Mouse (Mus musculus): ENCODE measurements at regions not wholly inside any gene's neighbourhood (a gene's known extent, or its start where the extent isn't known, plus 50 kb on each side); places are given as distances from the start of the nearest gene placed in this dataset.

GRCm38 (mm10) chr12:45745697-45746096 lies 671.2 kb upstream of the Stxbp6 start:
- Histone ChIP-seq H3K9me3 (no peaks in the 10 kb centered on the region), H3K27ac (no peak overlapping the region), H3K27me3 (ENCODE audit: insufficient read depth, poor library complexity, severe bottlenecking) (no peaks in the 10 kb centered on the region), H3K4me1 (no peaks in the 10 kb centered on the region), H3K36me3 (no peaks in the 10 kb centered on the region), H3K4me3 (no peak overlapping the region)
- WGBS, result 55% methylated on average over 2 of the region's 2 CpGs
- DNase-seq (ENCODE audit: low spot score), result no peak

DNA sequence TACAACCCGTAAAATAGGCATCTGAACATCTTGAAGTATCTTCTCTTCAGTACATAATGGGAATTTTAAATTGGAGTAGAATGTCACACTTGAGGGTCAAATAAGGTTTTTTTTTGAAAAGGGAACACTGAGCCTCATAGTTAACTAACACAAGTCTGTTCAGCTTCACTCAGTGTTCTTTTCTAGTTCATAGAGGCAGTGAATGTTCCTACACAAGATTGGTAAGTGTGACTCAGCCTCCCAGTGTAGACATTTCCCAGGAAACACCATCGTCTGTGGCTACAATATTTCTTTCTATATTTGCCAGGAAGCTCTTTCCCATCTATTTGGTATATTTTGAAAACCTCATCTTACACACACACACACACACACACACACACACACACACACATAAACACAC lies 670.1 kb upstream of the Stxbp6 start:
- DNase-seq (ENCODE audit: low spot score), result no peak
- Histone ChIP-seq H3K4me1 (no peaks in the 10 kb centered on the region), H3K4me3 (no peak overlapping the region), H3K36me3 (no peaks in the 10 kb centered on the region), H3K27ac (no peak overlapping the region), H3K27me3 (ENCODE audit: insufficient read depth, poor library complexity, severe bottlenecking) (no peaks in the 10 kb centered on the region), H3K9me3 (no peaks in the 10 kb centered on the region)
- WGBS, result 77% methylated on average over 2 of the region's 2 CpGs

DNA sequence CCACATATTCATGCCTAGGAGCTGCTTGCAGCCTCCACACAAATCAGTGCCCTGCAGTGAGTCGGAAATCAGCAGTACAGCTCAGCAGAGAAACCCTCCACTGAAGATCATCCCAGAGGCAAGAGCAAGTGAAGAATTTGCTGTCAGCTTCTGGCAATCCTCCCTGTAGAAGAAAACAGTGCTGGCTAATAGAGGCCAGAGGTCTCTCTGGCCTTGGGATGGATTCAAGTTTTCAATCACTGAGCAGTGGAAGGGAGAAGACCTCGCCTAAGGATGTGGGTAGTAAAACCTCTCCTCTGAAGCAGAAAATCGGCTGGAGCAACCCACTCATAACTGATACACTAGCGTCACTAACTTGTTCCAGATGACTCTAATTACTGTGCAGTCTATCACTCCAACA lies 659.2 kb upstream of the Stxbp6 start:
- no peak for DNase-seq (ENCODE audit: low spot score)
- H3K4me1 ChIP-seq, result no peaks in the 10 kb centered on the region
- H3K9me3 ChIP-seq, result no peaks in the 10 kb centered on the region
- H3K36me3 ChIP-seq, result no peaks in the 10 kb centered on the region
- 69% methylated on average over 4 of the region's 4 CpGs for WGBS
- H3K27ac ChIP-seq, result no peak overlapping the region
- H3K27me3 ChIP-seq (ENCODE audit: insufficient read depth, poor library complexity, severe bottlenecking), result no peaks in the 10 kb centered on the region
- no peak overlapping the region for H3K4me3 ChIP-seq

DNA sequence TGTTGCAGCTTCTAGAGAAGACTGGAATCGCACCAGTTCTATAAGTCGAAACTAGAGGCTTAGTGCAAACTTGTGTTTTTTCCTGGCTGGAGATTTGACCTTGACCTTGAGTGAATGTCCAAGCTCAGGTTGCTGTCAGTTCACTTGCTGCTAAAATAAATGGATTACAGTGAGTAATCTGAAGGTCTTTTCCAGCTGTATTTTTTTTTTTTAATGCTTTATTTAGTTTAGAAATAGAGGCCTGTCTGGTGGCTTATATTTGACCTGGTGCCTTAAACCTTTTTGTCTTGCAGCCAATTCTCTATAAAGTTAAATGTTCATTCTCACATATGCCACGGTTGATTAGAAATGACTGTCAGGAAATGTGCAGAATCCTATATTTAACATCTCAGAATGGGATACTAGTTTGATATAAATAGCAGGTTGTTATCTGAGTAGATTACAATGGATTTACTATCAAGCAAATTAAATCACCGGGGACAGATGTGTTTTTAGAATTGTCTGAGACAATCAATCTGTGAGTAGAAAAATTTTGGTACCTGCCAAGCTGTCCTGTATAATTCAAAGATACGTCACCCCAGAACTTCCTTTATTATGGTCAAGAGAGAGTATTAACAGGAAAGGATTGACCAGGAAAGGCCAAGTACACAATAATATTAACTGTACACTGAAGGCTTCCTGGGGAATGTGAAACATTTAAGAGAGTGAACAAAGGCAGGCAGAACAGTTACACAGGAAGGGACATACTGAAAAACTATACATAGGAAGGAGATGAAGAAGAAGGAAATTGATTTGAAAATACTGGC lies 650.3 kb upstream of the Stxbp6 start:
- 81% methylated on average over 5 of the region's 5 CpGs for WGBS
- Histone ChIP-seq H3K27ac (no peak overlapping the region), H3K27me3 (ENCODE audit: insufficient read depth, poor library complexity, severe bottlenecking) (no peaks in the 10 kb centered on the region), H3K4me1 (no peaks in the 10 kb centered on the region), H3K4me3 (no peak overlapping the region), H3K9me3 (no peaks in the 10 kb centered on the region), H3K36me3 (no peaks in the 10 kb centered on the region)
- DNase-seq (ENCODE audit: low spot score), result no peak

DNA sequence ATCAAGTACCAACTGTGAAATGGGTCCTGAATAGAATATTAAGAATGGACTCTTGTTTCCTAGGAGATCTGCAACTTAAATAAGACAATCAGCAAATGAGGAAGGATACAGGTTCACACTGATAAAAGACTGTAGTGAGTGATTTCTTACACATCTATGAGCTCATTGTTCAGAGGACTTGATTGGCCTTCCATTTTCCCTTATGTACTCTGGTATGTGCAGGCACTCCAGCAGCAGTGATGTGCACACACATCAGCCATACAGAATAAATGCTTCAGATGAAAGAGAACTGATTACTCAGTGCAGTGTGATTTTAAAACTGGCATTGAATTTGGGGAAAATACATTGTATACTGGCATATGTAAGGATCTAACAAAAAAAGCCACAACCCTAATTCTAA lies 636.8 kb upstream of the Stxbp6 start:
- H3K36me3 ChIP-seq, result no peaks in the 10 kb centered on the region
- no peaks in the 10 kb centered on the region for H3K9me3 ChIP-seq
- H3K27ac ChIP-seq, result no peak overlapping the region
- no peak overlapping the region for H3K4me3 ChIP-seq
- no peak for DNase-seq (ENCODE audit: low spot score)
- no peaks in the 10 kb centered on the region for H3K27me3 ChIP-seq (ENCODE audit: insufficient read depth, poor library complexity, severe bottlenecking)
- no peaks in the 10 kb centered on the region for H3K4me1 ChIP-seq

DNA sequence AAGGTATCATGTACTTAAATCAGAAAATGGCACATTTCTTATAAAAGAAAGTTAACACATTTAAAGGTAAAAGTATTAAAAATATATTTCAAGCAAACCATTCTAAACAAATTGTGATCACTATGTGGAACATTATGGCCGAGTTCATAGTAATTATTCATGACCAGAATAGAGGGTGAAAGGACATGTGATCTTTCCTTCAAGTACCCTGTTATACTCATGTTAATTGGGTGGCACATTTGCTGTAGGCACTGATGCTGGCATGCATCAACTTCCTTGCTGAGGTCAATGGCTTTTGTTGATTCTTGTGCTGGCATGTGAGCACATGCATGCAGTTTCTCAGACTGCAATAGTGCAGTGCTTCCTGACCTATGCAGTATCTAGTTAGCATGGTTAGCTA lies 636.3 kb upstream of the Stxbp6 start:
- Histone ChIP-seq H3K27ac (no peak overlapping the region), H3K9me3 (no peaks in the 10 kb centered on the region), H3K4me1 (no peaks in the 10 kb centered on the region), H3K27me3 (ENCODE audit: insufficient read depth, poor library complexity, severe bottlenecking) (no peaks in the 10 kb centered on the region), H3K36me3 (no peaks in the 10 kb centered on the region), H3K4me3 (no peak overlapping the region)
- 72% methylated on average over 1 of the region's 1 CpGs for WGBS
- DNase-seq (ENCODE audit: low spot score), result no peak

- 76% methylated on average over 1 of the region's 1 CpGs for WGBS
- Histone ChIP-seq H3K27me3 (ENCODE audit: insufficient read depth, poor library complexity, severe bottlenecking) (no peaks in the 10 kb centered on the region), H3K9me3 (no peaks in the 10 kb centered on the region), H3K27ac (no peak overlapping the region), H3K36me3 (no peaks in the 10 kb centered on the region), H3K4me1 (no peaks in the 10 kb centered on the region), H3K4me3 (no peak overlapping the region)
- no peak for DNase-seq (ENCODE audit: low spot score)
These were observed 614.8 kb upstream of the Stxbp6 start for GRCm38 (mm10) chr12:45689291-45689690.

- no peak for DNase-seq (ENCODE audit: low spot score)
- no peaks in the 10 kb centered on the region for H3K9me3 ChIP-seq
- no peaks in the 10 kb centered on the region for H3K36me3 ChIP-seq
- H3K27ac ChIP-seq, result no peak overlapping the region
- no peaks in the 10 kb centered on the region for H3K27me3 ChIP-seq (ENCODE audit: insufficient read depth, poor library complexity, severe bottlenecking)
- H3K4me3 ChIP-seq, result no peak overlapping the region
- H3K4me1 ChIP-seq, result no peaks in the 10 kb centered on the region
These were observed 612.3 kb upstream of the Stxbp6 start for GRCm38 (mm10) chr12:45686765-45687164.

DNA sequence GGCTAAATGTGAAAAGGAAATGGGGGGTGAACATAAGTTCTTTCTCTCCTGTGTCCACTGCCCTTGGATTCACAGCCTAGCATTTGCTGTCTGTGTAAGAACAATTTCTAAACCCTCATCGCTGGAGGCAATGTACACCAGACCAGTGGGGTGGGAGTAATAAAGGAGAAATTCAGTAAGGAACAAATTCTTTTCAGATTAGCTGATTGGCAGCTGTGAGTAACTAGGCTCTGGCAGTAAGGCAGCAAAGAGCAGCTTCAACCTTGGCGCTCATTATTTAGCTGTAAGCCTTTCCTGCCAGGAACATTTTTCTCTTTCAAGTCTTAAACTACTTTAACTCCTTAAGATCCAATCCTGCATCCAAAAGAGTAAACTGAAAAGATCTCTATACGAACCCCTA lies 597.9 kb upstream of the Stxbp6 start:
- H3K27me3 ChIP-seq (ENCODE audit: insufficient read depth, poor library complexity, severe bottlenecking), result no peaks in the 10 kb centered on the region
- no peaks in the 10 kb centered on the region for H3K36me3 ChIP-seq
- no peak overlapping the region for H3K27ac ChIP-seq
- peaks cover 4% of the 10 kb centered on the region; the same call in 1 of the 2 replicates for H3K4me1 ChIP-seq
- no peaks in the 10 kb centered on the region for H3K9me3 ChIP-seq
- WGBS, result 57% methylated on average over 3 of the region's 3 CpGs
- no peak overlapping the region for H3K4me3 ChIP-seq
- DNase-seq (ENCODE audit: low spot score), result no peak

DNA sequence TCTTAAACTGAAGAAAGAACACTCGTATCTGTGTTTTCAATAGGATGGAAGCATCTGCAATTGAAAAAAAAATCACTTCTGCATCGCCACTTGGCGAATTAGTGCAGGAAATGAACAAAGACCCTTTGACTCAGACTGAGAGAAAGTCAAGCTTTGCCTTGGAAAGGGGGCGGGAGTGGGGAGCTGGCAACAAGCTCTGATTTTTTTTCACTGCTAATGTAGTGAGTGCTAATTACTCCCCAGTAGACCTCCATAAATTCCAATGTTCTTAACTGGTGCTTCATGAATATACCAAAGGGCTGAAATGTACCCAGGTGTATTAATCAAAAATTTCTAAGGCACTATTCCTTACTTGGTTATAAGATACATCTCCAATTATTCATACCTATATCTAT lies 597.0 kb upstream of the Stxbp6 start:
- no peaks in the 10 kb centered on the region for H3K27me3 ChIP-seq (ENCODE audit: insufficient read depth, poor library complexity, severe bottlenecking)
- no peaks in the 10 kb centered on the region for H3K9me3 ChIP-seq
- H3K36me3 ChIP-seq, result no peaks in the 10 kb centered on the region
- no peak overlapping the region for H3K4me3 ChIP-seq
- no peak for DNase-seq (ENCODE audit: low spot score)
- no peak overlapping the region for H3K27ac ChIP-seq
- WGBS, result 73% methylated on average over 4 of the region's 4 CpGs
- peaks cover 4% of the 10 kb centered on the region; the same call in 1 of the 2 replicates for H3K4me1 ChIP-seq

DNA sequence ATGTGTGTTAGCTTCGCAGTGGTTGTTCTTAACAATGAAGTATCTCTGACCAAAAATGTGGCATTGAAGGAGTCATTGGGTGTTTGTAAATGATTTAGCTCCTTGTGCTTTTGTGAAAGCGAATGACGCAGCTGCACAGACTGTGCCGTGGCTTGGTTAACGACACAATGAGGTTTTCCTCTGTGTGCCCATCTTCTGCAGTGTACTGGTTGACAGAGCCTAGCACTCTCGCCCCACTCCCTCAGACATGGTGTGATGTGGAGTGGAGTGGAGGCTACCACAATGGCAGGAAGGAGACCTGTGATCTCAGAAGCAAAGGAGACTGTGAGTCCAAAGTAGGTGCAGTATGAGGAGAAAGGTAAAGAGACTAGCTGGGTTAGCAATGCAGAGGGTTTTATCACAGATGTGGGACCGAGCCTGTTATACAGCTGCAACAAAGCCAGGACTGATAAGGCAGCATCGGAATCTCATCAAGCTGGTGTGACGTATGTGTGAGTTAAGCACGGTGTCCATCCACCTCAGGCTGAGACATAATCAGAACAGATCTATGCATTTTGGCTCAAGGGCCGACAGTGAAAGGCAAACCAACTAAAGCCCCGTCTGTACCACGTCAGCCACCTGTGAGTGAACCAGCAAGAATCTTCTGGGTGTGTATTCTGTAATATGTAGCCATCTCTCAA lies 596.5 kb upstream of the Stxbp6 start:
- no peaks in the 10 kb centered on the region for H3K9me3 ChIP-seq
- WGBS, result 67% methylated on average over 13 of the region's 13 CpGs
- peaks cover 4% of the 10 kb centered on the region; the same call in 1 of the 2 replicates for H3K4me1 ChIP-seq
- no peaks in the 10 kb centered on the region for H3K27me3 ChIP-seq (ENCODE audit: insufficient read depth, poor library complexity, severe bottlenecking)
- DNase-seq (ENCODE audit: low spot score), result no peak
- no peaks in the 10 kb centered on the region for H3K36me3 ChIP-seq
- H3K27ac ChIP-seq, result no peak overlapping the region
- no peak overlapping the region for H3K4me3 ChIP-seq

DNA sequence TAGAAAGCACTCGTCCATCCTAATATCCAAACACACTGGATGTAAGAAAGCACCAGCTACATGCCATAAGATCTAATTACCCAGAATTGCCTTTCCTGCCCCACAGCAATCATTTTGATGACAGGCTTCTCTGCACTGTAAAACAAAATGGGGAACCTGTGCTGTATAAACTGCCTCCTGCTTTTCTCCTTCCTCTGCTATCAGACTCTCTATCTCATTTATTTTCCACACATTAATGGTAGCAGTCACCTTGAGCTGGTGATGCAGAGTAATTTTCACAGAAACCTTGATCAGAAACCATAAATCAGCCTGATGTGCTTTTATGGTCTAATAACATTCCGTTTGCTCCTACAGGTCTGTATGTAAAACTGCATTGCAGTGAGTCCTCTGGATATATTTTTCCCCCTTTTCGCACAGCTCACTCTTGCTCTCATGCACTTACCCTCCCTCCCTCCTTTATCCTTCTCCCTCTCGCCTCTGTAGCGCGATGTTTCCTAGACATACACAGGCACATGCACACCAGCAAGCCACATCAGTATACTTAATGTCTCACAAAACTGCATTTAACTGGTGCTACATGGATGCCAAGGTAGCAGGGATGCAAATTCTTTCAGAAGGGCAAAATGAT lies 595.9 kb upstream of the Stxbp6 start:
- DNase-seq (ENCODE audit: low spot score), result no peak
- no peaks in the 10 kb centered on the region for H3K9me3 ChIP-seq
- H3K27ac ChIP-seq, result no peak overlapping the region
- H3K4me3 ChIP-seq, result no peak overlapping the region
- H3K4me1 ChIP-seq, result peaks cover 4% of the 10 kb centered on the region; the same call in 1 of the 2 replicates
- H3K36me3 ChIP-seq, result no peaks in the 10 kb centered on the region
- 76% methylated on average over 6 of the region's 6 CpGs for WGBS
- no peaks in the 10 kb centered on the region for H3K27me3 ChIP-seq (ENCODE audit: insufficient read depth, poor library complexity, severe bottlenecking)

DNA sequence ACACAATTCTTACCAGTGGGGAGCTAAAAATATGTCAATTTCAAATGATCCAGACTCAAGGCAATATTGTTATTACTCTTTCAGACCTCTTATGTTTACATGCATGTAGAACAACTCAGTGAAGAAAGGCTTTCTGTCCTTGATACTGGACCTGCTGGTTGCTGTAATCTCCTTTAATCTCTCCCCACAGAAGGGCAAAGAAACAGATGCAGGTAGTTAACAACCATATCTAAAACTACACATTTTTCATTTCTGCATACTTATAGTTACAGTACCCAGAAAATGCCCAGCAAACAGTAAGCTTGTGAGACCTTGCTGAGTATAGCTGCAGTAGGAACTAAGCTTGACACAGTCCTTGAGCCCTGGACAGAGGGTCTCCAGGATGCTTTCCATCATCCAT lies 585.1 kb upstream of the Stxbp6 start:
- Histone ChIP-seq H3K27me3 (ENCODE audit: insufficient read depth, poor library complexity, severe bottlenecking) (no peaks in the 10 kb centered on the region), H3K4me1 (no peaks in the 10 kb centered on the region), H3K4me3 (no peak overlapping the region), H3K27ac (no peak overlapping the region), H3K9me3 (no peaks in the 10 kb centered on the region), H3K36me3 (no peaks in the 10 kb centered on the region)
- no peak for DNase-seq (ENCODE audit: low spot score)

Data from heart, embryonic 10.5 days (tissue).